Mouse (Mus musculus): ENCODE results near the gene Etv4. TPM values are rescaled to one million over a fixed set of nuclear protein-coding genes. Genes with fewer than 3 reads are reported as not detected.
A peak's percentile ranks its signal among the peaks of the same experiment; 100 is the strongest.

Etv4 gene
- polyA plus RNA-seq, 1 experiment = 26.9 TPM

DNA sequence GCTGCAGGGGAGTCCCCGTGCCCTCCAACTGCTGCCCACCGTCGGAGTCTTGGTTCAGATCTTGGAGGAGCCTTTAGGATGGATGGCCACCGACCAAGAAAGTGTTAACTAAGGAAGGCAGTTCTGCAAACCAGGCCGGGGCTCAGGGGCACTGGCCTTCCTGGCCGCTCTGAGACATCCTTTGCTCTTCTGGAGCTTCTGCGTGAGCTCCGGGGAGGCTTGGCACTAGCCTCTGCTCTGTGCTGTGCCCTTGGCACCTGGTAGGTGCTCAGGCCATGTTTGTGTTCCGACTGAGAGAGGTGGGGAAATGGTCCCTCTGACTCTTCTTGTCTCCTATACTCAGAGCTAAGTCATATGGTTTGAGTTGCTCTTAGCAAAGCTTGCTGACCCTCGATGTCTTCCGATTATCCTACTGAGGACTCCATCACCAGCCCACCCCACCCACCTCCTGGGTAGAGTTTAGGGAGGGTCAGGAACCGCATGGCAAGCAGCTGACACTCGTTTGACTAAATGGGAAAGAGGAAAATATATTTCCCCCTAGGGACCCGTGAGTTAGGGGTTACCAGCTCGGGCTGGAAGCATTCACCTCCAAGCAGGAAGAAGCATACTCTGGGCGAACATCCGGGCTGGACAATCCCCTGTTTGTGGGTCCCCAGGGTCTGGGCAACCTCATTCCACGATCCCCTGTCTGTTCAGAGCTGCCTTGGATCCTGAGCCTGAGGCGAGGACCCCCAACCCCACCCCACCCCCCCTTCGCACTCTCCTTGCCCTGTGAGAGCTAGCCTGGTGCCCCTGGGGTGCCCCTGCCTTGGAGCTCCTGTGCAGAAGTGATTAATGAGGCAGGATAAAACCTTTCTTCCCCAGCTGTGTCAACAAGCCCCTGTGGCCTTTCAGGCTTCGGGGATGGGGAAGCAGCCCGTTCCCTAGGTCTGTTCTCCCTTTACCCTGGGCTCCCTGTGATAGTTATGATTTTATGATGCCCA, 30.2 kb upstream of the Etv4 start:
- no peak for DNase-seq
- Histone ChIP-seq H3K4me3 (replicated peaks; ENCODE audit: insufficient read depth, low read depth, low read length) (no peak overlapping the region), H3K4me1 (ENCODE audit: control insufficient read depth, insufficient read depth, low read length) (peaks cover 9% of the 10 kb centered on the region), H3K27me3 (ENCODE audit: control insufficient read depth, insufficient read depth, low read length) (no peaks in the 10 kb centered on the region), H3K27ac (ENCODE audit: insufficient read depth, low read length) (no peak overlapping the region)
- 44% methylated on average over 22 of the region's 22 CpGs for WGBS
- no peak for TF ChIP-seq POLR2A (IDR thresholded peaks at IDR 0.05; ENCODE audit: borderline replicate concordance, insufficient read depth, low read length)
- TF ChIP-seq CTCF (IDR thresholded peaks at IDR 0.05; ENCODE audit: borderline replicate concordance, insufficient read depth, low read depth, low read length) = no peak

DNA sequence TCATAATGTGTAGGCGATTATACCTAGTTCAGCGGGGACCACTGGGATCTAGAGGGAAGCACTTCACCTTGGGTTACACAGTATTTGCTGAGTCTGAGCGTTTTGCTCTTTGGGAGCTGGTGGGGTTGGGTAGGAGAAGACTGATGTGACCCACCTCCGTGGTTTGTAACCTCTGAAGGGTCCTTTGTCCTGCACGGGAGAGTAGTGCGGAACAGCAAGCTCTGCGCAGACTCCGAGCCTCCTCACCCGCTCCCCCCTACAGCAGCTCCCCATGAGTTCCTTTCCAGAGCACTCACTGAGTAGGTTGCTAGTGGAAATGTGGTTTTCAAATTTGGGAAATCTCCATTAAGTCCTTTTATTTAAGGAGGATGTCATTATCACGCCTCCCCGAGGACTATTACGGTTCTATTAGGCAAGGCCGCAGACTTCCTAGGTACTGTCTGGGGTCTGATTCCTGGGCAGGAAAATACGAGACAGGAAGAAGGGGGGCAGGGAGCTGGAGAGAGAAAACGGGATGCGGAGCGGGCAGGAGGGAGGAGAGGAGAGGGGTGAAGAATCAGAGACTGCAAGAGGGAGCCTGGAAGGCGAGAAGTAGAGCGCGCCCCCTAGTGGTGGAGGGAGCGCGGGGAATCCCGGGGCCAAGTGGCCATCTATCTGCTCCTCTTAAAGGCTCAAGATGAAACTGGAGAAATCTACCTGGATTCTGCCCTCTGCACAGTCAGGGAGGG, 29.4 kb upstream of the Etv4 start:
- H3K4me1 ChIP-seq (ENCODE audit: control insufficient read depth, insufficient read depth, low read length) = peaks cover 7% of the 10 kb centered on the region; the same call in 1 of the 2 replicates
- no peaks in the 10 kb centered on the region for H3K27me3 ChIP-seq (ENCODE audit: control insufficient read depth, insufficient read depth, low read length)
- DNase-seq = peak; percentile 76 to 84
- no peak for TF ChIP-seq POLR2A (IDR thresholded peaks at IDR 0.05; ENCODE audit: borderline replicate concordance, insufficient read depth, low read length)
- TF ChIP-seq CTCF (IDR thresholded peaks at IDR 0.05; ENCODE audit: borderline replicate concordance, insufficient read depth, low read depth, low read length) = peak; percentile 83
- H3K4me3 ChIP-seq (replicated peaks; ENCODE audit: insufficient read depth, low read depth, low read length) = peak overlapping the region; percentile 4
- H3K27ac ChIP-seq (ENCODE audit: insufficient read depth, low read length) = no peak overlapping the region
- WGBS = 33% methylated on average over 23 of the region's 23 CpGs

DNA sequence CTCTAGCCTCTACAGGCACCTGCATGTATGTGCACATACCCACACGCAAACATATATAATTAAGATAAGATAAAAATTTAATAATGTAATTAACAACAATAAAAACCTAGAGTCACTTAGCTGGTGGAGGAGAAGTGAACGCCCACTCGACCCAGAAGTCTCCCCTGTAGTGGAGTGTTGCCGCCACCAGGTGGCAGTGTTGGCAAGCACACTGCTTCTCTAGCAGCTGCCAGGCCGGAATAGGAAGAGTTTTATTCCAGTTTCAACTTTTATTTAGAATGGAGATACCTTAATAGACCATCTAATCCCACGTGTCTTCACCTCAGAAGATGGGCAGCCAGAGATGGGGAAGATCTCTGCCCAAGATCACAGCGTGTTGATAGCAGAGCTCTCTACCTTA, 28.1 kb upstream of the Etv4 start:
- 3% methylated on average over 7 of the region's 7 CpGs for WGBS

DNA sequence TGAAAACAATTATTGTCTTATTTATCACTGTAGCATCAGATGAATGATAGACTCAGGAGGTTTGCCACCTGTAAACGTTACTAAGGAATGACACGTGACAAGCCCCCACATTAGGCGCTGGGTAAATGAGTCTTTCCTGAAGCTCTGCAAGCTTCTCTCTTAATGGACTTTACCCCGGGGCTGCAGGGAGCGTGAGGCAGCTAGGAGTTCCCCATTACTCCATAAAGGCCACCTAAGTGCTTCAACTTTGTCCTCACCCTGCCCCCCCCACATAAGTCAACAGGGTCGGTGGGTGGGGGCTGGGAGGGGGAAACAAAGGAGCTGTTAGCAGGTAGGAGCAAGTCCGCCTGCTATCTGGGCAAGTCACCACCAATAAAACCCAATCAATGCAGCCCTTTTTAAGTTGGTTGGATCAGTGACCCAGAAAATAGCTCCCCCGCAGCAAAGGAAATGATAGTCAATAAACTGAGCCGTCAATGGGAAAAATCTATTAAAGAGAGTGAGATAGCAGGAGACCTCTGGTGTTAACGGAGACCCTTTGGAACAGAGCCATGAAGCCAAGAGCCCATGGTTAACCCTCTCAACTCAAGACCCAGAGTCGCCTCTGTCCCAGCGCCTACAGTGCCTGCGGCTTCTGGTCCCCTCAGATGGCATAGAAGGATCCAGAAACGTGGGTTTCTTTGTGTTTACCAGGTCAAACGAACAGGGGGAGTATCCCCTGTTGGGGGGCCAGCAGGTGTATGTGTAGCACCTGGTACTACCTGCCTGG, 24.1 kb upstream of the Etv4 start:
- TF ChIP-seq CTCF (IDR thresholded peaks at IDR 0.05; ENCODE audit: borderline replicate concordance, insufficient read depth, low read depth, low read length) (no peak), POLR2A (IDR thresholded peaks at IDR 0.05; ENCODE audit: borderline replicate concordance, insufficient read depth, low read length) (no peak)
- WGBS = 43% methylated on average over 15 of the region's 15 CpGs
- Histone ChIP-seq H3K27ac (ENCODE audit: insufficient read depth, low read length) (no peak overlapping the region), H3K27me3 (ENCODE audit: control insufficient read depth, insufficient read depth, low read length) (no peaks in the 10 kb centered on the region), H3K4me3 (replicated peaks; ENCODE audit: insufficient read depth, low read depth, low read length) (no peak overlapping the region), H3K4me1 (ENCODE audit: control insufficient read depth, insufficient read depth, low read length) (no peaks in the 10 kb centered on the region; the same call in 1 of the 2 replicates)
- DNase-seq = no peak

More for the DNA sequence above, 28.1 kb upstream of the Etv4 start:
- peak; percentile 99 for TF ChIP-seq CTCF (IDR thresholded peaks at IDR 0.05; ENCODE audit: borderline replicate concordance, insufficient read depth, low read depth, low read length)
- no peak for TF ChIP-seq POLR2A (IDR thresholded peaks at IDR 0.05; ENCODE audit: borderline replicate concordance, insufficient read depth, low read length)
- Histone ChIP-seq H3K4me3 (replicated peaks; ENCODE audit: insufficient read depth, low read depth, low read length) (no peak overlapping the region), H3K27me3 (ENCODE audit: control insufficient read depth, insufficient read depth, low read length) (no peaks in the 10 kb centered on the region), H3K27ac (ENCODE audit: insufficient read depth, low read length) (no peak overlapping the region), H3K4me1 (ENCODE audit: control insufficient read depth, insufficient read depth, low read length) (peaks cover 7% of the 10 kb centered on the region; the same call in 1 of the 2 replicates)
- DNase-seq = peak; percentile 70 to 84

DNA sequence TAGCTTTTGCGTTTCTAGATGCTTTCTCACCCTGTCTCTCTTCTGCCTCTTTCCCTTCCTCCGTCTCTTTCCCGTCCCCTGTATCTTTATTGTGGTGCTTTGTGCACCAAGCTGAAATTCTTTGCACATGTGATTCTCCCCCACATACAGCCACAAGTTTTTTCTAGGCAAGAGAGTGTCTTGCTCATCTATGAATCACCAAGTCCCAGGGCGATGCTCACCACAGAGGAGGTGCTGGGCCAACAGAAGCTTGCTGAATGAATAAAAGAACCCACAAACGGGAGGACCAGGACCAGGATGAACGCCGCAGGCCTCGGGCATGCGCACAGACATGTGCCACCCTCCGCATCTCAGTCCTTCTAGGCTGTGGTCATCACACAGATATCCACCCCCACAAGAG, 22.1 kb upstream of the Etv4 start:
- no peak overlapping the region for H3K27ac ChIP-seq (ENCODE audit: insufficient read depth, low read length)
- TF ChIP-seq POLR2A (IDR thresholded peaks at IDR 0.05; ENCODE audit: borderline replicate concordance, insufficient read depth, low read length) (no peak), CTCF (IDR thresholded peaks at IDR 0.05; ENCODE audit: borderline replicate concordance, insufficient read depth, low read depth, low read length) (no peak)
- H3K27me3 ChIP-seq (ENCODE audit: control insufficient read depth, insufficient read depth, low read length) = no peaks in the 10 kb centered on the region
- 88% methylated on average over 10 of the region's 10 CpGs for WGBS
- H3K4me3 ChIP-seq (replicated peaks; ENCODE audit: insufficient read depth, low read depth, low read length) = no peak overlapping the region
- DNase-seq = no peak
- no peaks in the 10 kb centered on the region for H3K4me1 ChIP-seq (ENCODE audit: control insufficient read depth, insufficient read depth, low read length)

DNA sequence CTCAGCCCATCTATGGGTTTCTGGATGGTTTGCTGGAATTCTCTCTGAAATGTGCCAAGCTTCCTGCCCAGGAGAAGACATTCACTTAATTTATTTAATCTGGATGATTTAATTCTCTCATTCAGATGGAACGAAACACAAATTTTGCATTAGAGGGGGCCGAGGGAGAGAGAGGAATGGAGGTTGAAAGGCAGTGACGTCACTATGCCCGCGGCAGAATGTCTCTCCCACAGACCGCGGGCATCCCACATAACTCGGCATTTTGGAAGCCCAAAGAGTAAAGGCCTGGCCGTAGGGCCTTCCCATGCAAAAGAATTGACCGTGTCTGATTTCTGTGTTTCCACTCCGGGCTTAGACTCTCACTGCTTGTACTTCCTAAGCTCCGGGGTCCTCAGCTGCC, 21.6 kb upstream of the Etv4 start:
- 63% methylated on average over 12 of the region's 12 CpGs for WGBS
- no peaks in the 10 kb centered on the region for H3K4me1 ChIP-seq (ENCODE audit: control insufficient read depth, insufficient read depth, low read length)
- H3K4me3 ChIP-seq (replicated peaks; ENCODE audit: insufficient read depth, low read depth, low read length) = no peak overlapping the region
- TF ChIP-seq CTCF (IDR thresholded peaks at IDR 0.05; ENCODE audit: borderline replicate concordance, insufficient read depth, low read depth, low read length) (no peak), POLR2A (IDR thresholded peaks at IDR 0.05; ENCODE audit: borderline replicate concordance, insufficient read depth, low read length) (no peak)
- no peaks in the 10 kb centered on the region for H3K27me3 ChIP-seq (ENCODE audit: control insufficient read depth, insufficient read depth, low read length)
- no peak for DNase-seq
- no peak overlapping the region for H3K27ac ChIP-seq (ENCODE audit: insufficient read depth, low read length)

DNA sequence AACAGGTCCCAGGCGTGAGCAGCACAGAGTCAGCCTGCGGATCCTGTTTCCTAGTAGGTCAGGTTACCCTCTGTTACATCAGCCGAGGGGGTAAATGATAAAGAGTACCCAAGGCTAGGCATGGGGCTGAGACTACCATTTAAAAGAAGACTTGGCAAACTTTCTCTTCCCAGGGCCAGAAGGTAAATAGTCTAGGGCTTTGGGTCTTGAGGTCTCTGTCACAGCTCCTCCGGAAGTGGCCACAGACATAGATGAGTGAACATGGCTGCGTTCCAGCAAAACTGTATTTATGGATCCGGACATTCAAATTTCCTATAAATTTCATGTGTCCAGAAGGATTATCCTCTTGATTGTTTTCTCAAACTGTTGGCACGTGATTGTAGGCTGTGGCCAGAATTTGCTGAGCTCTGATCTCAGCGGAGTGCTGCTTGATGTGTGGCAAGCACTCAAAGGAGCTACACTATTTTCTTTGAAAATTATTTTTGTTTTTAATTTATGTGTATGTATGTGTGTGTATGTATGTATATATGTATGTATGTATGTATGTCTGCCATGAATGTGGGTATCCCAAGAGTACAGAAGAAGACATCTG, 20.0 kb upstream of the Etv4 start:
- H3K4me3 ChIP-seq (replicated peaks; ENCODE audit: insufficient read depth, low read depth, low read length) = no peak overlapping the region
- H3K27me3 ChIP-seq (ENCODE audit: control insufficient read depth, insufficient read depth, low read length) = no peaks in the 10 kb centered on the region
- H3K4me1 ChIP-seq (ENCODE audit: control insufficient read depth, insufficient read depth, low read length) = no peaks in the 10 kb centered on the region
- no peak for DNase-seq
- H3K27ac ChIP-seq (ENCODE audit: insufficient read depth, low read length) = no peak overlapping the region
- WGBS = 63% methylated on average over 8 of the region's 8 CpGs
- no peak for TF ChIP-seq POLR2A (IDR thresholded peaks at IDR 0.05; ENCODE audit: borderline replicate concordance, insufficient read depth, low read length)
- TF ChIP-seq CTCF (IDR thresholded peaks at IDR 0.05; ENCODE audit: borderline replicate concordance, insufficient read depth, low read depth, low read length) = no peak

Measured in cerebellum, adult 2 months (tissue).